ENCODE assay signal across 22 mouse cellular contexts in the genomic region with DNA sequence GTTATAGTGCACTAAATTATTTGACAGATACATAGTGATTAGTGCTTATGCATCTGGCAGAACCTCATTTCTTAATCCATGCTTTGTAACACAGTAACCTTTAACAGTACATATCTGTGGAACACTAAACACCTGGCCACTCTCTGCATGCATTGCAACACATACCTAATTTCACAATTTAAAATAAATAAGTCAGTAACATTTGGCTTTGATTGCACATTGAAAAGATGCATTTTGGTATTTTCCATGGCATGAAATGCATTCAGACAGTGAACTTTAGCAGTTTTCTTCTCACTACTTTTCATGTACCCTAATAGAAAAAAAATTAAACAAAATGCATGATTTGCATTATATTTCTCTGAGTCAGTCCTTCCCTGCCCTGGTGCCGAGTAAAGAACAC.
A peak's percentile ranks its signal among the peaks of the same experiment; 100 is the strongest.
DNase-seq lines count a peak whose midpoint lies in the region; ATAC-seq and TF ChIP-seq lines count a peak whose summit lies in the region.
"Had no signal": no experiment of that assay in that cellular context is flagged by ENCODE, and none has a peak within 500 bp of the region (broad histone marks: within the 10 kb centered on the region; RNA-seq: fewer than 3 reads in every experiment).

No protein-coding gene starts in this region.

- DNase-seq in liver, adult 2 months (ENCODE audit: extremely low read depth, low read depth, low spot score), result peak; percentile 94
- DNase-seq in liver (no peak), A20 (ENCODE audit: low read depth, low spot score) (peak; percentile 4)
- no peak for DNase-seq in liver, postnatal 0 days
- DNase-seq in liver, embryonic 11.5 days (ENCODE audit: low spot score), result no peak
- DNase-seq in stomach, postnatal 0 days (ENCODE audit: low spot score), result no peak
- DNase-seq: adrenal gland, adult 2 months; adrenal gland, adult 8-10 months; adrenal gland, postnatal 10 days; adrenal gland, postnatal 14 days; adrenal gland, postnatal 25 days; adrenal gland, postnatal 36 days; B cell, adult 2 months; cerebellum, adult 11 months; cerebellum, adult 11-12 months; cerebellum, adult 18-20 months; cerebellum, adult 2 months had no signal

- H3K4me1 ChIP-seq in liver, adult 2 months (ENCODE audit: control insufficient read depth, insufficient read depth, low read length), result peaks cover 4% of the 10 kb centered on the region; the same call in 1 of the 2 replicates
- no peaks in the 10 kb centered on the region for H3K4me1 ChIP-seq in liver, postnatal 0 days (ENCODE audit: insufficient read depth)
- no peaks in the 10 kb centered on the region for H3K4me1 ChIP-seq in liver, embryonic 11.5 days (replicated peaks; ENCODE audit: control insufficient read depth, insufficient read depth, low read length)
- no peaks in the 10 kb centered on the region for H3K4me1 ChIP-seq in stomach, postnatal 0 days (replicated peaks; ENCODE audit: control insufficient read depth, insufficient read depth)

- no peaks in the 10 kb centered on the region for H3K79me2 ChIP-seq in liver, adult 2 months (ENCODE audit: control insufficient read depth, insufficient read depth, low read length)

- 0 out of 2 replicates have a peak, but pooled peaks have one; percentile 25 for TF ChIP-seq EP300 in liver, postnatal 0 days (IDR thresholded peaks at IDR 0.05; ENCODE audit: low read depth)
- TF ChIP-seq EP300 in stomach, postnatal 0 days (optimal IDR thresholded peaks at IDR 0.05), result no peak

- WGBS in liver, adult 2 months, result 12% methylated on average over 1 of the region's 1 CpGs
- 55% methylated on average over 1 of the region's 1 CpGs for WGBS in liver, postnatal 0 days (ENCODE audit: insufficient replicate concordance)
- WGBS in liver, embryonic 11.5 days, result 60% methylated on average over 1 of the region's 1 CpGs
- WGBS in stomach, postnatal 0 days, result 52% methylated on average over 1 of the region's 1 CpGs

- TF ChIP-seq POLR2A in liver, adult 2 months (IDR thresholded peaks at IDR 0.05; ENCODE audit: extremely low read depth, insufficient read depth, low read length), result no peak

- H3K27me3 ChIP-seq in liver, adult 2 months (ENCODE audit: control insufficient read depth, insufficient read depth, low read length), result no peaks in the 10 kb centered on the region
- no peaks in the 10 kb centered on the region for H3K27me3 ChIP-seq in liver, postnatal 0 days (ENCODE audit: insufficient read depth, low read length)
- no peaks in the 10 kb centered on the region for H3K27me3 ChIP-seq in liver, embryonic 11.5 days (replicated peaks; ENCODE audit: control insufficient read depth, insufficient read depth, low read length)
- H3K27me3 ChIP-seq in stomach, postnatal 0 days (ENCODE audit: control insufficient read depth, insufficient read depth, low read length), result no peaks in the 10 kb centered on the region
- H3K27me3 ChIP-seq: CH12.LX had no signal

- H3K27ac ChIP-seq in liver, adult 2 months (replicated peaks; ENCODE audit: insufficient read depth, low read depth, low read length), result no peak overlapping the region
- H3K27ac ChIP-seq in liver, postnatal 0 days (ENCODE audit: low read depth), result no peak overlapping the region
- no peak overlapping the region for H3K27ac ChIP-seq in liver, embryonic 11.5 days (ENCODE audit: low read depth, low read length)
- no peak overlapping the region for H3K27ac ChIP-seq in stomach, postnatal 0 days (replicated peaks)

- no peak overlapping the region for H3K4me3 ChIP-seq in liver, adult 2 months (ENCODE audit: insufficient read depth, low read depth, low read length)
- no peak overlapping the region for H3K4me3 ChIP-seq in liver, postnatal 0 days (ENCODE audit: low read depth, low read length)
- no peak overlapping the region for H3K4me3 ChIP-seq in liver, embryonic 11.5 days (ENCODE audit: low read depth, low read length)
- no peak overlapping the region for H3K4me3 ChIP-seq in stomach, postnatal 0 days (ENCODE audit: low read depth, low read length)

- ATAC-seq in liver, postnatal 0 days, result peak; percentile 50
- no peak for ATAC-seq in liver, embryonic 11.5 days (replicated peaks; ENCODE audit: low FRiP score)
- no peak for ATAC-seq in stomach, postnatal 0 days (ENCODE audit: low FRiP score, low TSS enrichment)
- ATAC-seq: activated CD4-positive, CD25-positive, alpha-beta regulatory T cell, adult 4 months; CD4-positive, CD25-positive, alpha-beta regulatory T cell, adult 4 months; Patski had no signal

- no peak overlapping the region for H3K4me2 ChIP-seq in liver, postnatal 0 days (ENCODE audit: low read depth, low read length)
- no peak overlapping the region for H3K4me2 ChIP-seq in liver, embryonic 11.5 days
- no peak overlapping the region for H3K4me2 ChIP-seq in stomach, postnatal 0 days (replicated peaks; ENCODE audit: low read depth)

- H3K9ac ChIP-seq in liver, adult 2 months (ENCODE audit: low read depth, low read length), result no peak overlapping the region
- no peak overlapping the region for H3K9ac ChIP-seq in liver, postnatal 0 days (replicated peaks)
- H3K9ac ChIP-seq in liver, embryonic 11.5 days (ENCODE audit: low read depth, low read length), result no peak overlapping the region
- no peak overlapping the region for H3K9ac ChIP-seq in stomach, postnatal 0 days (ENCODE audit: low read length)

- TF ChIP-seq CTCF in liver, adult 2 months (IDR thresholded peaks at IDR 0.05; ENCODE audit: low read depth, low read length), result no peak
- TF ChIP-seq CTCF in liver, postnatal 0 days (IDR thresholded peaks at IDR 0.05; ENCODE audit: low read depth), result no peak
- TF ChIP-seq CTCF in stomach, postnatal 0 days (IDR thresholded peaks at IDR 0.05; ENCODE audit: low read depth), result no peak

- H3K9me3 ChIP-seq in liver, postnatal 0 days (ENCODE audit: low read length), result no peaks in the 10 kb centered on the region
- no peaks in the 10 kb centered on the region for H3K9me3 ChIP-seq in liver, embryonic 11.5 days (ENCODE audit: control insufficient read depth, low read length)
- H3K9me3 ChIP-seq in stomach, postnatal 0 days (ENCODE audit: control insufficient read depth, low read length), result no peaks in the 10 kb centered on the region
- H3K9me3 ChIP-seq: G1E had no signal

- H3K36me3 ChIP-seq in liver, adult 2 months (ENCODE audit: control insufficient read depth, insufficient read depth, low read length), result no peaks in the 10 kb centered on the region
- no peaks in the 10 kb centered on the region for H3K36me3 ChIP-seq in liver, postnatal 0 days (replicated peaks; ENCODE audit: insufficient read depth, low read length)
- no peaks in the 10 kb centered on the region for H3K36me3 ChIP-seq in liver, embryonic 11.5 days (ENCODE audit: control insufficient read depth, insufficient read depth, low read length)
- no peaks in the 10 kb centered on the region for H3K36me3 ChIP-seq in stomach, postnatal 0 days (ENCODE audit: control insufficient read depth, insufficient read depth, low read length)
- H3K36me3 ChIP-seq: G1E had no signal

Comparison
In these comparisons a context has a peak if more than half of its experiments do, and no peak if none do; other contexts are left out.
1. DNase-seq: peak in liver, adult 2 months (single experiment) and A20 (single experiment); none in liver (single experiment), liver, postnatal 0 days (single experiment), liver, embryonic 11.5 days (single experiment) and stomach, postnatal 0 days (single experiment).